Mouse (Mus musculus) bone marrow, adult 2 months (tissue): ENCODE data around the gene Gm26602.

Experiments used
- CTCF ChIP-seq: fragments of 200-500 bp; IDR thresholded peaks from 2 replicates; pipeline ENCODE4 v1.5.1; 2011; ENCODE audit warnings: low read length, control low read depth; ENCODE audit not compliant: control insufficient read depth, insufficient read depth
- POLR2A ChIP-seq: fragments of 200-500 bp; IDR thresholded peaks from 2 replicates; pipeline ENCODE4 v1.6.1; 2011; ENCODE audit warnings: low read depth, mild to moderate bottlenecking, control low read depth, low read length, borderline replicate concordance; ENCODE audit not compliant: control insufficient read depth

GRCm38 (mm10) chr10:79889386-79889785, 21.3 kb upstream of the Gm26602 start:
- no peak for TF ChIP-seq CTCF
- no peak for TF ChIP-seq POLR2A
